Mouse (Mus musculus): ENCODE measurements around the gene Gm36176.

Gm36176 gene

DNA sequence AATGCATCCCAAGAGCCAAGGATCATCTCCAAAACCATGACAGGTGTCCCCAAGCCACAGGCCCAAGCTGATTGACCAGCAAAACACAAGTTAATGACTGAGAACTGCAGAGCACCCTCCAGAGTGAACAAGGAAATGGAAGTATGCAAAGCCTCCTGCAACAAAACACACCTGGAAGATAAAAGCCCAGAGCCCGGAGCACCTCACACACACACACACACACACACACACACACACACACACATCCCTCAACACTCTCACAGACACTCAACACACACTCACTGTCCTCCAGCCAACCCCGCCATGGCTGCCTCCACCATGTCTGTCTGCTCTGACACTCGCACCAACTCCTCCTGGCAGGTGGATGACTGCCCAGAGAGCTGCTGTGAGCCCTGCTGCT is at the start of gene Gm36176:
Gm36176 (plus strand) TSS at position 301 of the 400 bp plus-strand sequence.
- DNase-seq = no peak

GRCm38 (mm10) chr10:77797677-77798076 is 48.9 kb upstream of the Gm36176 start:
- DNase-seq = no peak

- peak; percentile 18 to 51 for DNase-seq
Measured at GRCm38 (mm10) chr10:77798164-77798920, 48.3 kb upstream of the Gm36176 start.

DNA sequence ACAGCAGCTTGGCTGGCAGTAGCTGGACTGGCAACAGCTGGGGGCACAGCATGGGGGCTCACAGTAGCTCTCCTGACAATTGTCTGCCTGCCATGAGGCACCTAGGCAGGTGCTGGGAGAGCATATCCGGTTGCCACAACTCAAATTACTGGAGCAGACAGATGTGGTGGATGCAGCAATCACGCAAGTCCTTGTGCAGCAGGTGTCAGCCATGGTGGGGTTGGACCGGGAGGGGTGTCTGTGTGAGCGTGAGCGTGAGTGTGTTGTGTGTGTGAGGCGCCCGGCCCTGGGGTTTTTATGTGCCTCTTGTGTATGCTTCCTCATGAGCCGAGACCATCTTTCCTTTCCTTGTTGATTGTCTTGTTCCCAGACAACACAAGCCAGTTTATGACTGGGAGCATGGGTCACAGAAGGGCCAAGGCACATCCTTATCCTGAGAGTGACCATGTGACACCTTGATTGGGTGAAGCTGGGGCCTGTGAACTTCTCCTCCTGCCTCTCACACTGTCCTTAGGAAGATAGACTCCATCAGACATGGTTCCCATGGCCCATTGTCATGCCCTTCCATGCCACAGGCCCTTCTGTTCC is 47.6 kb upstream of the Gm36176 start, which contains the start of gene Gm19668:
Gm19668 (minus strand) TSS at position 213 of the 588 bp plus-strand sequence.
- no peak for DNase-seq

DNA sequence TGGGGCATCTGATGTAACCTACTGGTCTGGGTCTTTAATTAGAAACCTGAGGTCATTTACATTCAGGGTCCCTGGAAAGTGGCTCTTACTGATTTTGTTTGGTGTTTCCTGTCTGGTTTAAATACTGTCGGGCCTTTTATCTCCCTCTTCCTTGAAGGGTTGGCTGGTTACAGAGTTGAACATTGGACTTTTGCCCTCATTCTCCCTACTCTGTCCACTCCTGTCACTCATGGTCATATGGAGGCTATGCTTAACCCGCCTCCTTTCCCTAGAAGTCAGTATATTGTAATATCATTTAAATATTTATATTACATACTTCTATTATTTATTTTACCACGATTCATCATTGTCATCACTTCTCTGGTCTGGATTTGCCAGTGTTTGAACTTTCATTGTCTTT is 42.5 kb upstream of the Gm36176 start:
- no peak for DNase-seq

GRCm38 (mm10) chr10:77811743-77812142 is 34.9 kb upstream of the Gm36176 start, which contains the start of gene Gm9507:
Gm9507 (minus strand) TSS chr10:77811843.
- no peak for DNase-seq

- no peak for DNase-seq
Measured at GRCm38 (mm10) chr10:77814382-77814781, 32.2 kb upstream of the Gm36176 start, which contains the start of gene Gm2696. Gm2696 (plus strand) TSS chr10:77814682.

DNA sequence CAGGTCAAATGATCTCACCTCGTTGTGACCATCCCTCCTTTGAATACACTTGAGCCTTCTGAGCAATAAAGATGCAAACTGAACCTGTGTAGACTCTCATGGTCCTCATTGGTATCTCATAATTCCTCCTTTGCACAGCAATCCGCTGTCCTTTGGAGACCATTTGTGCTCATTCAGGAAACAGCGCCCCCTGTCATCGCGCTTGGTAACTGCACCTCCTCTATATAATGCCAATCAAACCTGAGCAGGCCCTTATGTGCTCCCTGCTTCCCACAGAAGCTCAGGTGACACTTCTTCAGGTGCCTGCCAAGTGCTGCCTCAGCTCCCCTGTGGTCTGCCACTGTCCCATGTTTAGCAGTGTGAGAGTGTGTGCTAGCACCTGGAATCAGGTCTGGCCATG is 31.1 kb upstream of the Gm36176 start:
- peak in 1 of 2 experiments; percentile 28 for DNase-seq

- no peak for DNase-seq
Measured at GRCm38 (mm10) chr10:77818523-77818922, 28.1 kb upstream of the Gm36176 start.

DNA sequence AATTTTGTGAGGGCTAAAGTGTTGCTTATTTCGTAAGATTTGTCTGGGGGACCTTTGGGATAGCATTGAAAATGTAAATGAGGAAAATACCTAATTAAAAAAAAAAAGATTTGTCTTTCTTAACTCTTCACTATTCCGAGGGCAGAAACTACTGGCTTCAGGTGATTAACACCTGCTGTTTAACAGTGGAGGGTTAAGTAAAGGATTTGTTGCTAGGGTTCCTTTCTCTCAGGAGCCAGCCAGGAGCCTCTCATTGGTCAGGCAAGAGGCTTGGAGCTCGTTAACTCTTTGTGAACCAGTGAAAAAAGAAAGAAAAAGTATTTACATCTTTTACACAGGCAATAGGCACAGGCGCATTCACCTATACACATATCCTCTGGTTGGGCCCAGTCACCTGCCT is 27.4 kb upstream of the Gm36176 start:
- DNase-seq = no peak

GRCm38 (mm10) chr10:77826951-77827350 is 19.7 kb upstream of the Gm36176 start, which contains the start of gene Krtap10-4:
Krtap10-4 (minus strand) TSS chr10:77827095.
- DNase-seq = no peak

DNA sequence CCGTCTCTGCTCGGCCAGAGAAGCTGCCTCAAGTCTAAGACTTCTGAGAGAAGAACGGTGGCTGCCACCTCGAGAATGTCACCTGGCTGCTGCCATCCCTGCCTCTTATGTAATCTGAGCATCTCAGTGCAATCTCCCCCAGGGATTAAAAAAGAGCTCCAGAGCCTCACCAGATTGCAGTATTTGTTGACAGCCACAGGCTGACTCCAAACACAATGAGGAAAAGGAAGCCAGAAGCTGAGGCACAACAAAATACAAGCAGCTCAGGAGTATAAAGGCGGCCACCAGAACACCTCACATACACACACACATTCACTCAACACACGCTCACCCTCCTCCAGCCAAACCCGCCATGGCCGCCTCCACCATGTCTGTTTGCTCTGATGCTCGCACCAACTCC is 11.0 kb upstream of the Gm36176 start, which contains the start of gene Krtap10-10:
Krtap10-10 (plus strand) TSS at position 301 of the 400 bp plus-strand sequence.
- no peak for DNase-seq

GRCm38 (mm10) chr10:77839006-77839405 is 7.6 kb upstream of the Gm36176 start:
- no peak for DNase-seq

- peak; percentile 42 to 72 for DNase-seq
Measured at GRCm38 (mm10) chr10:77846961-77847360, 358 bp downstream of the Gm36176 start.

DNA sequence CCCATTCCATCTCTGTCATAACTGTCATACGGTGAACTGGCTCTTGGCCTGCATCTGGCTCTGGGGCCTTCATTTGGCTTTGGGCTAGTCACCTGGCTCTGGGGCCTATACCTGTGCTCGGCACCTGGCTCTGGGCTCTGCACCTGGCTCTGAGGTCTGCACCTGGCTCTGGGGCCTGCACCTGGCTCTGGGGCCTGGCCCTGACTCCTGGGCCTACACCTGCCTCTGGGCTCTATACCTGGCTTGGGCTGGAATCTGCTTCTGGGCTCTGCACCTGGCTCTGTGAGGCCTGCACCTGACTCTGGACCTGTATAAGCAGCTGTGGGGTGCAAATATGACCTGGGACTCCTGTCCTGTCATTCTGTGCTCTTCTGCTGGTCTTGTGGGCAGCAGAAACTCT is 935 bp downstream of the Gm36176 start:
- no peak for DNase-seq

- no peak for DNase-seq
Measured at GRCm38 (mm10) chr10:77852559-77852958, 6.0 kb downstream of the Gm36176 start, which contains the start of gene Gm10318. Gm10318 (plus strand) TSS chr10:77852859.

GRCm38 (mm10) chr10:77861675-77862074 is 15.1 kb downstream of the Gm36176 start, which contains the start of gene Gm3285:
Gm3285 (plus strand) TSS chr10:77861975.
- DNase-seq = no peak

GRCm38 (mm10) chr10:77864067-77864761 is 17.6 kb downstream of the Gm36176 start:
- DNase-seq = no peak

GRCm38 (mm10) chr10:77864762-77865143 is 18.1 kb downstream of the Gm36176 start:
- no peak for DNase-seq

DNA sequence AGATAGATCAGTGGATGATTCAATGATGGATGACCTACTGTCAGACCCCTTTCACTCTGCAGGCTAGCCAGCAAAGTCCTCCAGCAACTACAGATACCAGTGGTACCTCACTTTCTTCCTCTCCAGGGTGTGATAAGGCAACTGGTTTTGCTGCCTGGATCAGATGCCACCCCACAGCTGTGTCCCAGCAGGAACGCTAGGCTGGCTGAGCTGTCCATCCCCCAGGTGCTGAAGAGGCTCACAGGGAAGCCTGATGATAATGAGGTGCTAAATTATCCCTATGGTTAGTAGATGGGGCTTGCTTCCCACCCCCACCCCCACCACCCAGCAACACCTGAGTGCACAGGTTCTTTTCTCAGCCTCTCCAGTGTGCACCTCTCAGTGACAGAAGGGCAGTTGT is 20.9 kb downstream of the Gm36176 start:
- no peak for DNase-seq

DNA sequence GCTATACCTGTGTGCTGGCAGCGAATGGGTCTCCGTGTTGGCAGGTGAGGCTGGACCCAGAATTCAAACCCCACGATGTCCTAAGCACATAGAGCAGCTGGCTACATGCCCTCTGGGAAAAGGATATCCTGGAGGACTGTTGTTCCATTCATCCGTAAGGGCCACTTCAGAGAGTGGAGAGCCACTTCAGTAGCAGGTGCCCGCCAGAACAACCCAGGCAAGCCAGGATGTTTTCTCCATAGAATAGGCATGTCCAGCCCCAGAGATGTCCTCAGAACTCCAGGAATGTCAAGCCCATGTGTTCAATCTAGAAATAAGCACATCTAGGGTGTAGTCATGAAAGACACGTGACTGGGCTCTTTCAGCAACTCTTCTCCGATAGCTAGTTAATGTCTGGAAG is 23.0 kb downstream of the Gm36176 start:
- no peak for DNase-seq

- DNase-seq = peak; percentile 30 to 47
Measured at GRCm38 (mm10) chr10:77878985-77879384, 32.4 kb downstream of the Gm36176 start.

- DNase-seq = no peak
Measured at GRCm38 (mm10) chr10:77880305-77880704, 33.7 kb downstream of the Gm36176 start.
